Mouse (Mus musculus): Measurements from ENCODE around the gene Trmt10c. TPM values are rescaled to one million over a fixed set of nuclear protein-coding genes. Genes with fewer than 3 reads are reported as not detected.
"Not testable (repeated sequence)": the region's sequence is repeated elsewhere in the genome, so short reads cannot be mapped to it uniquely, and the experiment has no call there.

Trmt10c gene
- polyA plus RNA-seq, 1 experiment from 2014 or later, result 33.6 TPM

DNA sequence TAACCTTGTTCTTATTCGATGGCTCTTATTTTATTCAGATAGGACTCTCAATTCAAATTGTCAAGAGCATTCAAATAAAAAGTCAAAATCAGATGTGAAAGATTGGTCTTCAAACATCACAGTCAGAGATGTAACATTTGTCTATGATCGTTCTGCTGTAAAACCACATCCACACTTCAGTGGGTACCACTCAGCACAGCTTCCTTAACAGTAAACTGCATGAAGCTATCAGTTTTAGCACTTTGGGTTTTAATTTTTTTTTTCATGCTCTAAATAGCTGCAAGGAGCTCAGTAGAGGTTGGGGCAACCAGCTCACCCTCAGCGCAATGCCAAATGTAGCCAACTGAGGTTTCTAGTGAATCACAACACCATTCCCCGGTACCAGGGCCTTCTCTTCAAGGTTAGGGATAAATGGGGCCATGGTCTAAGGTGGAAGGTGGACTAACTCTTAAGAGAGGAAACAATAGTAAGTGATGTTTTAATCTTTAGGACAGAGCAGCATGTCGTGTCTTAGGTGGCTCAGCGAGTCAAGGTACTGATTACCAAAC lies 31.0 kb upstream of the Trmt10c start:
- no peak for DNase-seq (ENCODE audit: low spot score)
- H3K4me3 ChIP-seq, result no peak overlapping the region
- H3K9me3 ChIP-seq, result no peaks in the 10 kb centered on the region
- H3K4me1 ChIP-seq, result no peaks in the 10 kb centered on the region; the same call in 1 of the 2 replicates
- H3K27me3 ChIP-seq (replicated peaks; ENCODE audit: low read depth, poor library complexity, severe bottlenecking), result no peaks in the 10 kb centered on the region
- no peak overlapping the region for H3K27ac ChIP-seq (replicated peaks)
- WGBS, result 90% methylated on average over 6 of the region's 6 CpGs
- H3K36me3 ChIP-seq (replicated peaks), result no peaks in the 10 kb centered on the region

DNA sequence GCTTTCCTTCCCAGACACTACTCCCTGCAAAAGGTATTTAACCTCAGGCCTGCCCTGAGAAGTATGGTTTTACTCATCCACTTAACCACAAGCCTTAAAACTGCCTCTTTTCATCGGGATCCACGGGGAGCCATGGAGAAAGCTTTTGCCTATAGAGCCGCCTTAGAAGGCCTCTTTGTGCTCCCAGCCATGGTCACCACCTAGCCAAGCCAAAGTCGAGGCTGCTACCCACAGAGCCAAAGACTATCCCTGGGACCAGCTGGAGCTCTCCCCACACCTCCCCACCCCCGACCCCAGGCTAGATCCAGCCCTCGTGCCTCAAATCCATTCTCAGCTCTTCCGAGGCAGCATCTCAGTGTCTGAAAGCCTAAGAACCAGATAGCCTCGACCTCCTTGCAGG lies 28.5 kb upstream of the Trmt10c start:
- Histone ChIP-seq H3K27me3 (replicated peaks; ENCODE audit: low read depth, poor library complexity, severe bottlenecking) (no peaks in the 10 kb centered on the region), H3K36me3 (replicated peaks) (no peaks in the 10 kb centered on the region), H3K9me3 (no peaks in the 10 kb centered on the region), H3K4me1 (no peaks in the 10 kb centered on the region), H3K27ac (replicated peaks) (no peak overlapping the region), H3K4me3 (no peak overlapping the region)
- 42% methylated on average over 8 of the region's 8 CpGs for WGBS
- no peak for DNase-seq (ENCODE audit: low spot score)

DNA sequence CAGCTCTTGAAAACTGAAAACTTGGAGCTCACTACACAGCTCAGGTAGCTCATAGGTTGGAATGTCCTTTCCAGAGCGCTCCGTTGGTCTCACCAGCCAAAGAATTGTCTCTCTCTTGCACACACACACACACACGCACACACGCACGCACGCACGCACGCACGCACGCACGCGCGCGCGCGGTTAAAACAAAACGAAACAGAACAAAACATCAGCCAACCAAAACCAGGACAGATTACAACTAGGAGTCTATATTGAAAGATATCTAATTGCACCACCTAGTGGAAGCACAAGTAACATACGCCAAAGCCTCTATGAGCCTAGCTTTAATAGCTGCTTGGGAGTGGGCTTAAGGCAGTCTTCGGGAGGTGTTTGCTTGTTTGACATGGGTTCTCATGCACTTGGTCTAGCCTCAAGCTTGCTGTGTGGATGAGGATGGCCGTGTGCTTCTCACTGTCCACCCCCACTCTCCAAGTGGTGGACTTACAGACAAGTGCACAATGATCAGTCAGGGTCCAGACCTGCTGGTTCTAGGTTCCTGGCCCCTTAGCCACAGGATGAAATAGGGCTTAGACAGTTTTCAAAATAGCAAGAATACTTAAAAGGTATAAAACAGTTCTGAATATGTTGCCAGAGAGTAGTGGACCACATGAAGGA lies 26.8 kb upstream of the Trmt10c start:
- Histone ChIP-seq H3K9me3 (no peaks in the 10 kb centered on the region), H3K27me3 (replicated peaks; ENCODE audit: low read depth, poor library complexity, severe bottlenecking) (no peaks in the 10 kb centered on the region), H3K36me3 (replicated peaks) (no peaks in the 10 kb centered on the region), H3K4me3 (peak overlapping the region; percentile 55), H3K27ac (replicated peaks) (peak overlapping the region; percentile 82), H3K4me1 (no peaks in the 10 kb centered on the region)
- WGBS, result 12% methylated on average over 20 of the region's 20 CpGs
- DNase-seq (ENCODE audit: low spot score), result peak; percentile 83

DNA sequence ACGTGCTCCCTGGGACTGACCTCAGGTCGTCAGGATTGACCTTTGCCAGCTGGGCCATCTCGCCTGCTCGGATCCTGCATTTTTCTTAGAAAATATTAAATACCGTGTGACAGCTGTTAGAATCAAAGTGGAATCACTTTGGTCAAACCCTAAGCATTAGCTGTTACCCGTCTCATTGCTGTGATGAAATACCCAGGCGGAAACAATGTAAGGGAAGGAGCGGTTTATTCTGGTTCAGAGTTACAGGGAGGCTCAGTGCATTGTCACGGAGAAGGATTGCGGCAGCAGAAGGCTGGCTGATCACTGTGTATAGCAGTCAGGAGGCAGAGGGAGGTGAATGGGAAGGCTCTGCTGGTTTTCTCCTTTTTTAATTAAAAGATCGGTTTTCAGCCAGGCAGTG lies 25.4 kb upstream of the Trmt10c start:
- DNase-seq (ENCODE audit: low spot score), result peak; percentile 13
- Histone ChIP-seq H3K36me3 (replicated peaks) (no peaks in the 10 kb centered on the region), H3K4me1 (no peaks in the 10 kb centered on the region), H3K9me3 (no peaks in the 10 kb centered on the region), H3K27ac (replicated peaks) (no peak overlapping the region), H3K4me3 (no peak overlapping the region), H3K27me3 (replicated peaks; ENCODE audit: low read depth, poor library complexity, severe bottlenecking) (no peaks in the 10 kb centered on the region)
- WGBS, result 66% methylated on average over 11 of the region's 11 CpGs

DNA sequence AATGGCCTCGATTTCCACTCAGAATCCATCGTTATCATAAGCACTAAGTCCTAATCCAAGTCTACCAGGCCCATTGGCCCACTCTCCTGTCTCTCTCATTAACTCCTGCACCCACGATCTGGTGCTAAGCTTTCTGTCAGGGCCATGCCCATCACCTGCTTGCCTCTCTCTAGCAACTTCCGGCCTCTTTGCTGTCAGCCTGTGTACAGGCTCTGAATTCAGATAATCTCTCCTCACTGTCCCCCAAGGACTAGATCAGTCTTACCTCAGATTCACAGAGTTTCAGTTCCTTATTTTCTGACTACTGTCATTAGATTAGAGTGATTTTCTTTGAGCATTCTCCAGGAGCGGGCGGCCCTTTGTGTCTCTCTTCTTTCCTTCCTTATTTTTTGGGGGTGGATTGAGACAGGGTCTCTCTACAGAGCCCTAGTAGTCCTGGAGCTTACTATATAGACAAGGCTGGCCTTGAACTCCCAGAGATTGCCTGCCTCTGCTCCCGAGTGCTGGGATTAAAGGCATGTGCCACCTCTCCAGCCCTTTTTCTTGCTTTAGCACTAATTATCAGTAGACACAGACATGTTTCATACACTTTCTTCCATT lies 24.5 kb upstream of the Trmt10c start:
- Histone ChIP-seq H3K9me3 (no peaks in the 10 kb centered on the region), H3K36me3 (replicated peaks) (no peaks in the 10 kb centered on the region), H3K27me3 (replicated peaks; ENCODE audit: low read depth, poor library complexity, severe bottlenecking) (no peaks in the 10 kb centered on the region), H3K27ac (replicated peaks) (no peak overlapping the region), H3K4me1 (no peaks in the 10 kb centered on the region), H3K4me3 (no peak overlapping the region)
- DNase-seq (ENCODE audit: low spot score), result no peak
- WGBS, result 80% methylated on average over 7 of the region's 7 CpGs

DNA sequence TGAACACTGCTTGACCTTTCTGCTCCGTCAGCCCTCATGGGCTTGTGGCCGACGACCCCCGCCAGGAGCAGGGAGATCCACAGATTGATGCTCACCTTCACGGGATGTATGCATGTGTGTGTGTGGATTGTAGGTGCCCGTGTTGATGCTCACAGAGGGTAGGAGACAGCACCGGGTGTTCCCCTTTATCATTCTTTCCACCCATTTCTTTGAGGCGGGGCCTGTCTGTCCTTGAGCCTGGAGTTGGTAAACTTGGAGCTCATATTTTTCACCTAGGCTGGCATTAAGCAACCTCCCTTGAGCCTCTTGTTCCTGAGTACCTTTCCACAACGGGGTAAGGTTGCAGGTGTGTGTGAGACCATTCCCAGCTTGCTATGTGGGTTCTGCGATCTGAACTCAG lies 20.5 kb upstream of the Trmt10c start:
- WGBS, result 81% methylated on average over 10 of the region's 10 CpGs
- H3K27ac ChIP-seq (replicated peaks), result no peak overlapping the region

DNA sequence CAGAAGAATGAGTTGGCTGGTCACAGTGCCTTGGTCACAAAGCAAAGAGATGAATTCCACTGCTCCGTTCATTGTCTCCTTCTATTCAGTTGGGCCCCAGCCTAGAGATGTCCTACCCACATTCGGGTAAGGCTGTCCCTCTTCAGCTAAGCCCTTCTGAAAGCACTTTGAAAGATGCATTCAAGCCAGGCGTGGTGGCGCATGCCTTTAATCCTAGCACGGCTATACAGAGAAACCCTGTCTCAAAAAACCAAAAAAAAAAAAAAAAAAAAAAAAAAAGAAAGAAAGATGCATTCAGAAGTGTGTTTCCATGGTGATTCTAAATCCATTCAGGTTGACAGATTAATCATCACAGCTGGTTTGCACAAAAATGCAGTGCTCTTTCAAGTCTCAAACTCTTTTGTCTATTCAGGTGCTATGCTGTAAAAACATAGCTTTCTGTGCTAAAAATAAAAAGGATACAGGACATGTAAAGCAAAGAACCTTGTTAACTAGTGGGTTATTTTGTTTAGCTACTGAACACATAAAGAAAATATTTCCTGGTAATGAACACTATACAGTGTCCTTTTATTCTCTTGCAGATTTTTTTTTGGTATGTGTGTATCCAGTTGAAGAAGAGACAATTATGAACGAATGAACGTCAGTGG lies 19.4 kb upstream of the Trmt10c start:
- H3K36me3 ChIP-seq (replicated peaks), result no peaks in the 10 kb centered on the region
- H3K9me3 ChIP-seq, result no peaks in the 10 kb centered on the region
- DNase-seq (ENCODE audit: low spot score), result no peak
- H3K27me3 ChIP-seq (replicated peaks; ENCODE audit: low read depth, poor library complexity, severe bottlenecking), result no peaks in the 10 kb centered on the region
- 62% methylated on average over 7 of the region's 7 CpGs for WGBS
- no peak overlapping the region for H3K4me3 ChIP-seq
- H3K4me1 ChIP-seq, result no peaks in the 10 kb centered on the region
- H3K27ac ChIP-seq (replicated peaks), result no peak overlapping the region

More for the DNA sequence above, 20.5 kb upstream of the Trmt10c start:
- no peaks in the 10 kb centered on the region for H3K9me3 ChIP-seq
- no peaks in the 10 kb centered on the region for H3K4me1 ChIP-seq
- no peak for DNase-seq (ENCODE audit: low spot score)
- no peak overlapping the region for H3K4me3 ChIP-seq
- H3K27me3 ChIP-seq (replicated peaks; ENCODE audit: low read depth, poor library complexity, severe bottlenecking), result no peaks in the 10 kb centered on the region
- no peaks in the 10 kb centered on the region for H3K36me3 ChIP-seq (replicated peaks)

DNA sequence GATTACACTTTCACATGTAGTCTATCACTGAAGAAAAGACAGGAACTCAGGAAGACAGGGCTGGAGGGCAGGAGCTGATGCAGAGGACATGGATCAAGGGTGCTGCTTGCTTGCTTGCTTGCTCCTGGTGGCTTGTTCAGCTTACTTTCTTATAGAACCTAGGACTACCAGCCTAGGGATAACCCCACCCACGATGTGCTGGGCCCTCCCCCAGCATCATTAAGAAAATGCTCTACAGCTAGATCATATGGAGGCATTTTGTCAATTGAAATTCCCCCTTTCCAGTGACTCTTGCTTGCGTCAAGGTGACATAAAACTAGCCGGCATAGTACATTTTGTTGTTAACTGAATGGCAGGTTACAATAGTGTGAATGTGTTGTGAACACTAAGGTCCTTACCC lies 18.3 kb upstream of the Trmt10c start:
- 79% methylated on average over 3 of the region's 3 CpGs for WGBS
- DNase-seq (ENCODE audit: low spot score), result no peak
- H3K27ac ChIP-seq (replicated peaks), result no peak overlapping the region

DNA sequence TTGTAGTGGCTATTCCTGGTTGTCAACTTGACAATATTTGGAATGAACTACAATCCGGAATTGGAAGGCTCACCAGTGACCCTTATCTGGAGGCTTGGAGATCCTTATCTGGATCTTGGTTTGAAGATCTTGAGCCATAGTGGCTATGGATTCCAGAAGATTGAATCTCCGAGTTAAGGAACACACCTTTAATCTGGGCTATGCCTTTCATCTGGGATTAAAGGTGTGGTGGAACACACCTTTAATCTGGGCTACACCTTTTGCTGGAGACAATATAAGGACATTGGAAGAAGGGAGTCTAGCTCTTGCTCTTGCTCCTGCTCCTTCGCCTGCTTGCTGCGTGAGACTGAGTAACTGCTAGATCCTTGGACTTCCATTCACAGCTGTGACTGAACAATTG lies 10.4 kb upstream of the Trmt10c start, which contains the start of gene Senp7:
Senp7 (plus strand) TSS at position 301 of the 400 bp plus-strand sequence.
- H3K27ac ChIP-seq (replicated peaks); H3K4me1 ChIP-seq; H3K27me3 ChIP-seq (replicated peaks; ENCODE audit: low read depth, poor library complexity, severe bottlenecking); H3K36me3 ChIP-seq (replicated peaks); H3K4me3 ChIP-seq; H3K9me3 ChIP-seq; DNase-seq (ENCODE audit: low spot score): not testable (repeated sequence)
- WGBS, result no CpG with 5 or more reads among the region's 4 CpGs

More for the DNA sequence above, 18.3 kb upstream of the Trmt10c start:
- H3K4me3 ChIP-seq, result no peak overlapping the region
- H3K27me3 ChIP-seq (replicated peaks; ENCODE audit: low read depth, poor library complexity, severe bottlenecking), result no peaks in the 10 kb centered on the region
- H3K36me3 ChIP-seq (replicated peaks), result no peaks in the 10 kb centered on the region
- H3K9me3 ChIP-seq, result no peaks in the 10 kb centered on the region
- H3K4me1 ChIP-seq, result no peaks in the 10 kb centered on the region

DNA sequence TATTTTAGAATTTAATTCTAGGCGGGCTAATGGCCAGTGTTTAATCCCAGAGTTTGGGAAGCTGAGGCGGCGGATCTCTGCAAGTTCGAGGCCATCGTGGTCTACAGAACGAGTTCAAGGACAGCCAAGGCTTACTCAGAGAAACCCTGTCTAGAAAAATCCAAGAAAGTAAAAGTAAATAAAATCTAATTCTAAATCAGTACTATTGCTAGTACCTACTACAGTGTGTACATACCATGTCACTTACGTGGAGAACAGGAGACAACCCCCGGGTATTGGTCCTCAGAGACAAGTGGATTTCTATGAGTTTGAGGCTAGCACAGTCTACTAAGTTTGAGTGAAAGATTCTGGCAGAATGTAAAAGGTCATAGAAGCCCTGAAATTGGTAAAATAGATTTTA lies 471 bp upstream of the Trmt10c start:
- H3K9me3 ChIP-seq, result no peaks in the 10 kb centered on the region
- H3K36me3 ChIP-seq (replicated peaks), result peaks cover 26% of the 10 kb centered on the region
- peaks cover 14% of the 10 kb centered on the region for H3K4me1 ChIP-seq
- 32% methylated on average over 8 of the region's 8 CpGs for WGBS
- H3K27ac ChIP-seq (replicated peaks), result peak overlapping the region; percentile 94
- H3K27me3 ChIP-seq (replicated peaks; ENCODE audit: low read depth, poor library complexity, severe bottlenecking), result no peaks in the 10 kb centered on the region
- peak overlapping the region; percentile 88 for H3K4me3 ChIP-seq
- DNase-seq (ENCODE audit: low spot score), result no peak

DNA sequence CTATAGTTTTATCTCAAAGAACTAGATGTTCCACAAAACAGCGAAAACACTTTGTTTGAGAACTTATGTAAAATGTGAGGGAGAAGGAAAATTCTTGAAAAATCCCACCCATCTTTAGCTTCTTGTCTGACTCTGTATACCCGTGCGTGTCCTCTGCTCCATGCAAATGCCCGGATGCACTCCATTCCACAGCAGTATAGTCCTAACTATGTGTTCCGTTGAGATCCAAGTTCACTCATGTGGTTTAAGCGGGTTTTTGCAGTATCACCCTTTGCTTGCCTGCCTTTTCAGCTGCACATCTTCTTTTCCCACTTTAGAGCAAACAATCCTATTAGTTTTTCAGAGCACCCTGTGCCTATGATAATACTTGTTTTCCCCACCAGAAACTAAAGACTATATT lies 1.1 kb downstream of the Trmt10c start:
- H3K4me1 ChIP-seq, result peaks cover 14% of the 10 kb centered on the region
- 70% methylated on average over 6 of the region's 6 CpGs for WGBS
- DNase-seq (ENCODE audit: low spot score), result peak; percentile 7
- H3K36me3 ChIP-seq (replicated peaks), result peaks cover 42% of the 10 kb centered on the region
- H3K4me3 ChIP-seq, result peak overlapping the region; percentile 88
- no peaks in the 10 kb centered on the region for H3K9me3 ChIP-seq
- H3K27ac ChIP-seq (replicated peaks), result no peak overlapping the region
- no peaks in the 10 kb centered on the region for H3K27me3 ChIP-seq (replicated peaks; ENCODE audit: low read depth, poor library complexity, severe bottlenecking)

DNA sequence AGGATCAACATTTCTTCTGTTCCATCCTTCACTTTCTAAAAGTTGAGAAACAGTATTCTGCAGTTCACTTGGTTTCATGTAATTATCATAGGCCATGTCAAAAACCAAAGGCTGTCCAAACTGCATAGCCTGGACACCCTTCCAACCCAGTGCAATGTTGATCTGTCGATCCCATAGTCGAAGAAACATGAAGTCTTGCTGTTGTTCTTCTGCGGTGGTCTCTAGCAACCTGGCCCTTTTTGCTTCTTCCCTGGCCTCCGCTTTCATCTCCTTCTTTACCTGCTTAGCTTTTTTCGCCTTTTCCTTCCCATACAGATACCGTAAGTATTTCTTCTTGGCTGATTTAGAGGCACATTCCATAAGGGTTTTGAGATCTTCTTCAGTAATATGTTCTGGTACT lies 3.1 kb downstream of the Trmt10c start:
- H3K4me3 ChIP-seq, result no peak overlapping the region
- no peaks in the 10 kb centered on the region for H3K27me3 ChIP-seq (replicated peaks; ENCODE audit: low read depth, poor library complexity, severe bottlenecking)
- 93% methylated on average over 6 of the region's 6 CpGs for WGBS
- no peaks in the 10 kb centered on the region for H3K9me3 ChIP-seq
- H3K27ac ChIP-seq (replicated peaks), result no peak overlapping the region
- no peak for DNase-seq (ENCODE audit: low spot score)
- H3K4me1 ChIP-seq, result peaks cover 24% of the 10 kb centered on the region
- H3K36me3 ChIP-seq (replicated peaks), result peaks cover 44% of the 10 kb centered on the region

DNA sequence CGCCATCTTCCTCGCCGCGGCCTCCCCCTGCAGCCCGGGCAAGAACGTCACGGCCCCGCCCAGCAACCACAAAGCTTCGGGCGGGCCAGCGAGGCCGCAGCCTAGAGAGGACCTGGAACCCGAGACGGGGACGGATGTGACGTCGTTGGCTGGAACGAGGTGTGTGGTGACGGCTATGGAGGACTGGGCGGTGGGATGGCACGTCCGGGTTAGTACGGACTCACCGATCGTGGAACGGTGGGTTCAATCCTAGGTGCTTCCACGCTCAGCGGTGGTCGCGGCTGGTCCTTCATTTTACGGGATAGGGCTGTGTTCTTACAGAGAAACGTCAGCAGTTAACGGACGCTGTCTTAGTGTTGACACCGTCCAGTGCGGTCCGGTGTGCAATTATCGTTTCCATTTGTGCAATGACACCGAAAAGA lies 7.9 kb downstream of the Trmt10c start, which contains the start of gene Pcnp:
Pcnp (minus strand) TSS at position 79 of the 422 bp plus-strand sequence.
- WGBS, result under 1% methylated on average over 39 of the region's 39 CpGs
- peak within 1 kb of the TSS; percentile 94 for H3K4me3 ChIP-seq
- peak within 1 kb of the TSS; percentile 98 for H3K27ac ChIP-seq (replicated peaks)
- no peaks in the 10 kb centered on the region for H3K9me3 ChIP-seq
- no peaks in the 10 kb centered on the region for H3K27me3 ChIP-seq (replicated peaks; ENCODE audit: low read depth, poor library complexity, severe bottlenecking)
- peak; percentile 98 for DNase-seq (ENCODE audit: low spot score)
- peaks cover 57% of the 10 kb centered on the region for H3K36me3 ChIP-seq (replicated peaks)
- peaks cover 19% of the 10 kb centered on the region for H3K4me1 ChIP-seq

All from embryonic facial prominence, embryonic 10.5 days (tissue).